Mouse (Mus musculus): ENCODE measurements around the gene Bcl10. TPM values are rescaled to one million over a fixed set of nuclear protein-coding genes. Genes with fewer than 3 reads are reported as not detected.
A peak's percentile ranks its signal among the peaks of the same experiment; 100 is the strongest.

Gene Bcl10
- polyA plus RNA-seq, 1 experiment from 2014 or later = 21.5 TPM

- ATAC-seq (ENCODE audit: low read depth) = 0 out of 2 replicates have a peak, but pooled peaks have one; percentile 21
- Histone ChIP-seq H3K36me3 (ENCODE audit: control insufficient read depth, insufficient read depth) (no peaks in the 10 kb centered on the region), H3K9me3 (replicated peaks; ENCODE audit: control insufficient read depth, low read length) (no peaks in the 10 kb centered on the region), H3K4me3 (ENCODE audit: low read depth, low read length) (no peak overlapping the region), H3K4me1 (ENCODE audit: control insufficient read depth, low read depth, low read length) (no peaks in the 10 kb centered on the region; the same call in 1 of the 2 replicates), H3K27me3 (ENCODE audit: control insufficient read depth, insufficient read depth, low read depth, low read length) (no peaks in the 10 kb centered on the region), H3K9ac (ENCODE audit: low read depth, low read length) (no peak overlapping the region), H3K4me2 (ENCODE audit: low read depth, low read length) (no peak overlapping the region), H3K27ac (ENCODE audit: low read length) (peak overlapping the region; percentile 56; the same call in 1 of the 2 replicates)
- 48% methylated on average over 5 of the region's 5 CpGs for WGBS (ENCODE audit: insufficient replicate concordance)
Measured at GRCm38 (mm10) chr3:145885851-145886464, 36.6 kb upstream of the Bcl10 start.

DNA sequence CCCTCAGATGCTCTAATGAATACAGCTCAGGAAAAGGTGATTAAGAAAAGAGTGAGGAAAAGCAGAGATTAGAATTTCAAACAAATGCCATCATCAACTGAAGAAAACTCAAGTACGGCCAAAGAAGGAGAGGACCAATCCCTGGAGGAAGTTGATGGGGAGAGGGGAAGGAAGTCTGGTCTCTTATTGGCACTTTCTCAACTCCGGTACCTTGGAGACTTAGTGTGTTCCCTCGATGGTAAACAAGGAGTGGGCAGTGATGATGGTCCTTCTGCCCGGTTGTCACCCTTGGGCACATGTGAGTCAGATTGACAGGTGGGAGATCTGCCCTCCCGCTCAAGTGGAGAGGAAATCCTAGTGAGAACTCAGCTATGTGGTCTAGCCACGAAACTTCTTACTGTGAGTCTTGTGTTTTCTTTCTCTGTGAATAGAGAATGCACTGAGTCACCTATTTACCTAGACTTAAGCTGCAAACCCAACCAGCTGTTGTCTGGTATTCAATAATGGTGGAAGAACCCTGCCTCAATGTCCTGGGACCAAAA, 35.1 kb upstream of the Bcl10 start:
- no peak for ATAC-seq (ENCODE audit: low read depth)
- no peaks in the 10 kb centered on the region for H3K9me3 ChIP-seq (replicated peaks; ENCODE audit: control insufficient read depth, low read length)
- H3K27ac ChIP-seq (ENCODE audit: low read length) = no peak overlapping the region
- no peak overlapping the region for H3K4me3 ChIP-seq (ENCODE audit: low read depth, low read length)
- H3K9ac ChIP-seq (ENCODE audit: low read depth, low read length) = no peak overlapping the region
- H3K27me3 ChIP-seq (ENCODE audit: control insufficient read depth, insufficient read depth, low read depth, low read length) = no peaks in the 10 kb centered on the region
- H3K36me3 ChIP-seq (ENCODE audit: control insufficient read depth, insufficient read depth) = no peaks in the 10 kb centered on the region
- no peaks in the 10 kb centered on the region; the same call in 1 of the 2 replicates for H3K4me1 ChIP-seq (ENCODE audit: control insufficient read depth, low read depth, low read length)
- 23% methylated on average over 6 of the region's 6 CpGs for WGBS (ENCODE audit: insufficient replicate concordance)
- no peak overlapping the region for H3K4me2 ChIP-seq (ENCODE audit: low read depth, low read length)

DNA sequence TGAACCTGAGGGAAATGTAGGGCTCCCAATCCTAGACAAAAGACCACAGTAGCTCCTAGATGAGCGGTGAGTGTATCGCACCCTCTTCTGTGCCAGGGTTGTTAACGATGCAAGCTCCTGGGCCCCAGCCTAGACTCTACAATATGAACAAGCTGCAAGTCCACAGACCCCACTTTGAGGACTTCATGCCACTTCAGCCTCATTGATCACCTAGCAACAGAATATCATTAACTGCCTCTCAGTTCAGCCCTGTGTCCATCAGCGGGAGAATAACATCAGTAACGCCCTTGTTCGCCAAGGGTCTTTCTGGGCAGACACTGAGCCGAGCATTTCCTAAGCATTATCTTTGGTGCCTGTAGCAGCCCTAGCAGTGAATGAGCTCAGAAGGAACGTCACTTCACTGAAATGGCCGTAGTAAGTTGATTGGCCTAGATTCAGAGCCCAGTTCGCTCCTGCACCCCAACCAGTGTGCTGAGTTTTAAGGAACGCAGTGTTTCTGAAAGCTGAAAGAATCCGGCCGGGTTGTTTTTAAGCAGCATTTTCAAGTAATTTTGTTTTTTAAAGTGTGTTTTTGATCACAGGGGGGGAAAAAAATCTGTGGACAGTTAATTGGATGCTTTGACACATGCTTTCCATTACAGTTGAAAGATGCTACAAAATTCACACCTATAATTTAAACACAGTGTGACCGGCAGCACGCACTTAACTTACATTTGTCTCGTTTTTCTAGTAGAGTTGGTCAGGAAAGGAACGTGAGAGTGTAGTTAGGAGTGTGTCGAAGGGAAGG, 32.1 kb upstream of the Bcl10 start:
- no peak for ATAC-seq (ENCODE audit: low read depth)
- no peak overlapping the region for H3K27ac ChIP-seq (ENCODE audit: low read length)
- no peak overlapping the region for H3K4me2 ChIP-seq (ENCODE audit: low read depth, low read length)
- H3K36me3 ChIP-seq (ENCODE audit: control insufficient read depth, insufficient read depth) = no peaks in the 10 kb centered on the region
- no peaks in the 10 kb centered on the region for H3K9me3 ChIP-seq (replicated peaks; ENCODE audit: control insufficient read depth, low read length)
- no peaks in the 10 kb centered on the region; the same call in 1 of the 2 replicates for H3K4me1 ChIP-seq (ENCODE audit: control insufficient read depth, low read depth, low read length)
- H3K4me3 ChIP-seq (ENCODE audit: low read depth, low read length) = no peak overlapping the region
- WGBS (ENCODE audit: insufficient replicate concordance) = 76% methylated on average over 18 of the region's 18 CpGs
- H3K27me3 ChIP-seq (ENCODE audit: control insufficient read depth, insufficient read depth, low read depth, low read length) = no peaks in the 10 kb centered on the region
- no peak overlapping the region for H3K9ac ChIP-seq (ENCODE audit: low read depth, low read length)

DNA sequence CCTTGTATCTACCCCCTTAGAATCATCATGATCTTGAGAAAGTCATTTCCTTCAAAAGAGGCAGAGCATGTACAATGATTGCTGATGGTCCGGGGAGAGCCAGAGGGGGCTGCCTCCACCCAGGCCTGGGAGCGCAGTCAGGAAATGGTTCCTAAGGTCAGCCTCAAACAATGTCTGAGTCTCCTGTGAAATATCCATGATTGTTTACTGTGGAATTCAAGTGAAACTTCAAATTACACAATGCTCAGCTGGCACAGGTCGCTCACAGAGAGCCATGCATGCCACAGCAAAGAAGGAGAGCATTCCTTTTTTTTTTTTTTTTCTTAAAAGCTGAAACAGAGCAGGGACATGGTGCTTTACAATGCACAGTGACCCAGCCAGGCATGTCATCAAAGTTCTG, 30.2 kb upstream of the Bcl10 start:
- no peak for ATAC-seq (ENCODE audit: low read depth)
- WGBS (ENCODE audit: insufficient replicate concordance) = 47% methylated on average over 3 of the region's 3 CpGs
- Histone ChIP-seq H3K27ac (ENCODE audit: low read length) (no peak overlapping the region), H3K4me3 (ENCODE audit: low read depth, low read length) (no peak overlapping the region), H3K4me2 (ENCODE audit: low read depth, low read length) (no peak overlapping the region), H3K4me1 (ENCODE audit: control insufficient read depth, low read depth, low read length) (no peaks in the 10 kb centered on the region), H3K36me3 (ENCODE audit: control insufficient read depth, insufficient read depth) (no peaks in the 10 kb centered on the region), H3K9me3 (replicated peaks; ENCODE audit: control insufficient read depth, low read length) (no peaks in the 10 kb centered on the region), H3K27me3 (ENCODE audit: control insufficient read depth, insufficient read depth, low read depth, low read length) (no peaks in the 10 kb centered on the region), H3K9ac (ENCODE audit: low read depth, low read length) (no peak overlapping the region)

- WGBS (ENCODE audit: insufficient replicate concordance) = 60% methylated on average over 12 of the region's 12 CpGs
- H3K4me3 ChIP-seq (ENCODE audit: low read depth, low read length) = no peak overlapping the region
Measured at GRCm38 (mm10) chr3:145894131-145894530, 28.5 kb upstream of the Bcl10 start.

GRCm38 (mm10) chr3:145897749-145898148, 24.9 kb upstream of the Bcl10 start:
- no peak for ATAC-seq (ENCODE audit: low read depth)
- H3K36me3 ChIP-seq (ENCODE audit: control insufficient read depth, insufficient read depth) = no peaks in the 10 kb centered on the region
- no peaks in the 10 kb centered on the region for H3K9me3 ChIP-seq (replicated peaks; ENCODE audit: control insufficient read depth, low read length)
- H3K27ac ChIP-seq (ENCODE audit: low read length) = no peak overlapping the region
- H3K27me3 ChIP-seq (ENCODE audit: control insufficient read depth, insufficient read depth, low read depth, low read length) = no peaks in the 10 kb centered on the region
- no peak overlapping the region for H3K4me3 ChIP-seq (ENCODE audit: low read depth, low read length)
- no peak overlapping the region for H3K4me2 ChIP-seq (ENCODE audit: low read depth, low read length)
- 72% methylated on average over 11 of the region's 11 CpGs for WGBS (ENCODE audit: insufficient replicate concordance)
- H3K9ac ChIP-seq (ENCODE audit: low read depth, low read length) = no peak overlapping the region
- H3K4me1 ChIP-seq (ENCODE audit: control insufficient read depth, low read depth, low read length) = no peaks in the 10 kb centered on the region

More at GRCm38 (mm10) chr3:145894131-145894530, 28.5 kb upstream of the Bcl10 start:
- H3K27me3 ChIP-seq (ENCODE audit: control insufficient read depth, insufficient read depth, low read depth, low read length) = no peaks in the 10 kb centered on the region
- H3K9ac ChIP-seq (ENCODE audit: low read depth, low read length) = no peak overlapping the region
- H3K9me3 ChIP-seq (replicated peaks; ENCODE audit: control insufficient read depth, low read length) = no peaks in the 10 kb centered on the region
- no peak for ATAC-seq (ENCODE audit: low read depth)
- no peaks in the 10 kb centered on the region for H3K36me3 ChIP-seq (ENCODE audit: control insufficient read depth, insufficient read depth)
- H3K27ac ChIP-seq (ENCODE audit: low read length) = no peak overlapping the region
- no peak overlapping the region for H3K4me2 ChIP-seq (ENCODE audit: low read depth, low read length)
- H3K4me1 ChIP-seq (ENCODE audit: control insufficient read depth, low read depth, low read length) = no peaks in the 10 kb centered on the region

DNA sequence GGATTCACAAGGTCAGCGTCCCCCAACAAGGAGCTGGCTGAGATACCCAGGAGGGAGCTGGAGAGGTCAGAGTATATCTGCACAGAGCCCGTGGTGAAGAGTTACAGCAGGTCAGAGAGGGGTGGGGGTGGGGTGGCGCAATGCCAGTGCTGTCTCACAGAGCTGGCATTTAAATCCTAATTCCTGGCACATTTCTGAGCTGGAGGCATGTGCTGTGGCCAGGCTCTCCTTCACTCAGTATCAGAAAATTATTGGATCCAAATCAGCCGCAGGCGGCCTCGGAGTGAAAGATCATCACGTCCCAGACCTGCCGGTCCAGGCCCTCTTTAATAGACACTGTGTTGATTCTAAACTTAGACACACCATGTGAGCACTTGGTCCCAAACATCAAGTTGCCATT, 22.8 kb upstream of the Bcl10 start:
- no peaks in the 10 kb centered on the region for H3K36me3 ChIP-seq (ENCODE audit: control insufficient read depth, insufficient read depth)
- H3K27me3 ChIP-seq (ENCODE audit: control insufficient read depth, insufficient read depth, low read depth, low read length) = no peaks in the 10 kb centered on the region
- no peak overlapping the region for H3K4me2 ChIP-seq (ENCODE audit: low read depth, low read length)
- no peak overlapping the region for H3K4me3 ChIP-seq (ENCODE audit: low read depth, low read length)
- WGBS (ENCODE audit: insufficient replicate concordance) = 60% methylated on average over 8 of the region's 8 CpGs
- no peaks in the 10 kb centered on the region for H3K9me3 ChIP-seq (replicated peaks; ENCODE audit: control insufficient read depth, low read length)
- H3K4me1 ChIP-seq (ENCODE audit: control insufficient read depth, low read depth, low read length) = no peaks in the 10 kb centered on the region
- H3K9ac ChIP-seq (ENCODE audit: low read depth, low read length) = no peak overlapping the region
- ATAC-seq (ENCODE audit: low read depth) = no peak
- H3K27ac ChIP-seq (ENCODE audit: low read length) = no peak overlapping the region

GRCm38 (mm10) chr3:145903530-145903929, 19.1 kb upstream of the Bcl10 start:
- Histone ChIP-seq H3K36me3 (ENCODE audit: control insufficient read depth, insufficient read depth) (no peaks in the 10 kb centered on the region), H3K4me3 (ENCODE audit: low read depth, low read length) (no peak overlapping the region), H3K4me1 (ENCODE audit: control insufficient read depth, low read depth, low read length) (no peaks in the 10 kb centered on the region), H3K9ac (ENCODE audit: low read depth, low read length) (no peak overlapping the region), H3K27ac (ENCODE audit: low read length) (no peak overlapping the region), H3K9me3 (replicated peaks; ENCODE audit: control insufficient read depth, low read length) (no peaks in the 10 kb centered on the region), H3K27me3 (ENCODE audit: control insufficient read depth, insufficient read depth, low read depth, low read length) (no peaks in the 10 kb centered on the region), H3K4me2 (ENCODE audit: low read depth, low read length) (no peak overlapping the region)
- no peak for ATAC-seq (ENCODE audit: low read depth)
- 83% methylated on average over 8 of the region's 8 CpGs for WGBS (ENCODE audit: insufficient replicate concordance)

All from liver, embryonic 16.5 days (tissue).